Mouse (Mus musculus) gastrocnemius, adult 2 months (tissue): ENCODE data around the gene Cdh20. TPM values are rescaled to one million over a fixed set of nuclear protein-coding genes. Genes with fewer than 3 reads are reported as not detected.

Experiments used
- DNase-seq: peaks from one replicate; pipeline ENCODE4 v3.0.0; 2022
- H3K27ac ChIP-seq: fragments of 200-600 bp; 2 replicates; pipeline ENCODE4 v1.8.1; 2022; ENCODE audit warnings: mild to moderate bottlenecking
- H3K4me3 ChIP-seq: fragments of 200-600 bp; 2 replicates; pipeline ENCODE4 v1.8.1; 2022; ENCODE audit warnings: mild to moderate bottlenecking, moderate library complexity
- CTCF ChIP-seq: fragments of 200-600 bp; IDR thresholded peaks from 2 replicates; pipeline ENCODE4 v1.8.1; 2022; ENCODE audit warnings: antibody characterized with exemption, mild to moderate bottlenecking, moderate library complexity
- intact Hi-C: fragments of 180-260 bp; cut with DNase I; formaldehyde crosslinking; loops from one replicate; pipeline ENCODE4 v1.15.1; 2025
- total RNA-seq, 2 experiments: library from RNA; stranded (reverse); gene quantifications; 2 replicates each; pipeline ENCODE4 v1.2.3; 2021

The Cdh20 gene
- total RNA-seq, 2 experiments from 2014 or later = 0.05 to 0.06 TPM

DNA sequence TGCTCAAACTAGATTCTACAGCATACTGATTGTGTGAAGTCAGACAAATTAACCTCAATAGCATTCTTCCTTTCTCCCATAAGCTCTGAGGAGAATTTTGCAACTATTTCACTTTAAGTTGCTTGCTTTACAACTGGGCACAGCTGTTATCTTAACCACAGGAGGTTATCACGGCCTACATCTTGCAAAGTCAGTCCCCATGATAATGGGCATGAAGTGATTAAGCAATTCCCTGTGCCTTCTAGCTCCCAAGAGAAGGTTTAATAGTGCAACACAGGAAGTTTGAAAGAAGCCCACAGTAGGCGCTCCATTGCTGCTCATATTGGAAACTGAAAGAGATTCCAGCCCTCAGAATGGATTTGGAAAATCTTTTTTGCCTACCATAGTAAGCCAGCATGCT lies 229.5 kb downstream of the Cdh20 start:
- no peak for TF ChIP-seq CTCF
- intact Hi-C loops = no loop called here
- no peak for DNase-seq
- no peak overlapping the region for H3K27ac ChIP-seq
- no peak overlapping the region for H3K4me3 ChIP-seq

DNA sequence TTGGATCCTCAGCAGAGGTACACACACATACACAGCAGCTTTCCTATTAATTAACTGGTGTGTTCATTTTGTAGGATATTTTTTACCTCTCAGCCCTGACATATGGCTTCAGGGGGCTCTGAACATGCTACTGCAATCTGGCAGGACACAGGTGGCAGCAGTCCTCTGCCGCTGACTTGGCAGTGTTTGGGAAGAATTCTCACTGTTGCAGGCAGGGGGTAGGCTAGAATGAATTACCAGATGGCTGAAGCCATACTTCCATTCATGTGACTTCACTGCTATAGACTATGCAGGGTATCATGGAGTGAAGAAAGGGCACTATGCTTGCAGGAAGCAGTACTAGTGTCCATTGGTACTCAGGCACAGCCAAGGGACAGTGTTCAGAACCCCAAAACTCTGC lies 233.8 kb downstream of the Cdh20 start:
- H3K27ac ChIP-seq = no peak overlapping the region
- DNase-seq = no peak
- no peak for TF ChIP-seq CTCF
- no peak overlapping the region for H3K4me3 ChIP-seq
- intact Hi-C loops = no loop called here

DNA sequence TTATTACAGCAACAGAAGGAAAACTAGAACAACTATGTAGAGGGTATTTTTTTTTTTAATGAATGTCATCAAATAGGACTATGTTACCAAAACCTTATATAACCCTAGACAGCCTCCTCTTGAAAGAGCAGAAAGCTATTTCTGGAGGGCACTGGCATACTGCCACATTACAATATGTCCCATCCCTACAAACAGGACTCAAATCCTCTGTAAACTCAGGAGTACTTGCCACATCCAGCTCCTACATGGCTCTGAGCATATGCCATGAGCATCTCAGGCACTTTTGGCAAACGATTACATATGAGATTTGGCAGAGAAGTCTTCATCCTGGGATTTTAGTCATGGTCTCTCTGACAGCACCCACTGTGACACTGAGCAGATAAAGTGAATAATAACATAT lies 235.5 kb downstream of the Cdh20 start:
- intact Hi-C loops = no loop called here
- H3K4me3 ChIP-seq = no peak overlapping the region
- DNase-seq = no peak
- H3K27ac ChIP-seq = no peak overlapping the region
- TF ChIP-seq CTCF = no peak

DNA sequence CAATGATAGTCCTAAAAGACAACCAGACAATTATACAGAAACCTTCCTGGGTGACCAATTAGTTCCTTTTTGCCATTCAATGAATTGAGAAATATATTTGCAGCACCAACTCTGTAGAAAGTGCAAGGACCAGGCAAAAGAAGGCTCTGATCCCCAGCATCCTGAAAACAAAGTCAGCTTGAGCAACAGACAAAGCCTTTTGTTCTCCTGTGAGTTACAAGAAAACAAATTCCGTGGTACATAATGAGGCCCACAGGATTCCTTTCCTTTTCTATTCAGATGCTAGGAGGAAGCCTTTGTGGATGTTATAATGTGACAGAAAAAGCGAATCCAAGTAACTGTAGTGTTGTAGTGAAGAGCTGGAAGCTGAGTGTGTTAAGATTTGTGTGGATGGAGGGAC lies 244.3 kb downstream of the Cdh20 start:
- TF ChIP-seq CTCF = no peak
- no peak for DNase-seq
- no peak overlapping the region for H3K27ac ChIP-seq
- H3K4me3 ChIP-seq = no peak overlapping the region
- intact Hi-C loops = no loop called here

DNA sequence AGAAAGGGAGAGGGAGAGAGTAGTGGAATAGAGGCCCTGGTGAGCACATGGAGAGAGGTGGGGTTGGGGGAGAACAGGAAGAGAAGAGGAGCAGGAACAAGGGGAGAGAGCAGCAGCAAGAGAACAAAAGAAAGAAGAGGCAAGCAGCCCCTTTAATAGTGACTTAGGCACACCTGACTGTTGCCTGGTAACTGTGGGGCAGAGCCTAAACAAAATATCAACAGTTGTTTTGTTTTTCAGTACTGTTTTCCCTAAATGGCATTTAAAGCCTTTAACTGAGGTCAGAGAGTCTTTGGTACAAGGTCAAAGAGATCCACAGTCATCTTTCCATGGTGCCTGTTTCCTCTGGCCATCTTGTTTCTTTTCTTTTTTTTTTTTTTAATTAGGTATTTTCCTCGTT lies 245.0 kb downstream of the Cdh20 start:
- TF ChIP-seq CTCF = no peak
- no peak for DNase-seq
- no peak overlapping the region for H3K27ac ChIP-seq
- H3K4me3 ChIP-seq = no peak overlapping the region
- intact Hi-C loops = no loop called here

DNA sequence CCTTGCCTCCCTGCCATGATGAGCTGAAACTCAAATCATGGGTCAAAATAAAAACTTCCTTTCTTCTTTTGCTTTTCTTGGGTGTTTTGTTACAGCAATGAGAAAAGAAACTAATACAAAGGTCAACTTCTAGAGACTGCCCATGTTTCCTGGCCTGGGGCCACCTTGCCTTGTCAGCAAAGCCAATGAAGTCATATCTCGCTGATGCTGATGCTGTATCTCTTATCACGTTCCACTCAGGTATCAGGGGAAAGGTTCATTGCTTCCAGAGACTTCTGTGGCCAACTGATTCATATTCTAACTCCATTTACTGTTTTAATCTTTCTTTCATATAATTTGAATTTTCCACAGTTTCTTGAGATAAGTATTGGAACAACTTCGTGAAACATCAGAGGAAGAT lies 273.3 kb downstream of the Cdh20 start:
- no peak overlapping the region for H3K4me3 ChIP-seq
- TF ChIP-seq CTCF = no peak
- no peak for DNase-seq
- no peak overlapping the region for H3K27ac ChIP-seq
- intact Hi-C loops = no loop called here
